Comparison of ENCODE assay signal across 10 mouse cellular contexts in the genomic region with DNA sequence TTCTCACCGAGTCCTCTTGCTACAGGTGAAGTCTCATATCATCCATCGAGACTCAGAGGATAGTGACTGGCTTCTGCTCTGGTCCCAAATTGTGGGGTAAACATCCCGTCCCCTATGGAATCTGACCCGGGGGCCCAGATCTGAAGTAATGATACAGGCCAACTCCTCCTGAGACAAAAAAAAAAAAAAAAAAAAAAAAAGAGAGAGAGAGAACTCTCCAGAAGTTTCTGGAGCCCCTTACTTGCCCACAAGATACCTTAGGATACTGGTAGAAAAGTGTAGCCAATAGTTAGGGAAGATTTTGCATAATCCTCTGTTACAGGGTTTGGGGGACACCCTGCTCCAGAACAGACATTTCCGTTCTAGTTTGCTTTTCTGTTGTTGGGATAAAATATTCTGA. TPM values are rescaled to one million over a fixed set of nuclear protein-coding genes. Genes with fewer than 3 reads are reported as not detected.
DNase-seq lines count a peak whose midpoint lies in the region; ATAC-seq and TF ChIP-seq lines count a peak whose summit lies in the region.
"Had no signal": no experiment of that assay in that cellular context is flagged by ENCODE, and none has a peak within 500 bp of the region (broad histone marks: within the 10 kb centered on the region; RNA-seq: fewer than 3 reads in every experiment).

No protein-coding gene starts in this region.

- no peaks in the 10 kb centered on the region for H3K36me3 ChIP-seq in heart, postnatal 0 days (replicated peaks; ENCODE audit: control insufficient read depth, insufficient read depth, low read length)
- no peaks in the 10 kb centered on the region for H3K36me3 ChIP-seq in hindbrain, embryonic 16.5 days (ENCODE audit: control insufficient read depth, insufficient read depth, low read length)
- no peaks in the 10 kb centered on the region for H3K36me3 ChIP-seq in midbrain, embryonic 12.5 days
- H3K36me3 ChIP-seq: G1E had no signal

- H3K4me2 ChIP-seq in heart, postnatal 0 days (ENCODE audit: low read depth, low read length) = peak overlapping the region; percentile 64
- peak overlapping the region; percentile 87 for H3K4me2 ChIP-seq in hindbrain, embryonic 16.5 days (ENCODE audit: low read length)
- peak overlapping the region; percentile 71; the same call in 1 of the 2 replicates for H3K4me2 ChIP-seq in midbrain, embryonic 12.5 days (replicated peaks)

- peak overlapping the region; percentile 37; the same call in 1 of the 2 replicates for H3K4me3 ChIP-seq in heart, postnatal 0 days (ENCODE audit: low read depth, low read length)
- peak overlapping the region; percentile 47 for H3K4me3 ChIP-seq in brown adipose tissue, adult 24 weeks (ENCODE audit: insufficient read depth, low read depth, low read length)
- no peak overlapping the region for H3K4me3 ChIP-seq in hindbrain, embryonic 16.5 days (ENCODE audit: low read length)
- no peak overlapping the region for H3K4me3 ChIP-seq in midbrain, embryonic 12.5 days

- H3K27ac ChIP-seq in heart, postnatal 0 days (ENCODE audit: low read depth) = no peak overlapping the region
- peak overlapping the region; percentile 11; the same call in 1 of the 2 replicates for H3K27ac ChIP-seq in brown adipose tissue, adult 24 weeks (replicated peaks; ENCODE audit: low read depth, low read length)
- no peak overlapping the region for H3K27ac ChIP-seq in hindbrain, embryonic 16.5 days (ENCODE audit: low read depth, low read length)
- H3K27ac ChIP-seq in midbrain, embryonic 12.5 days (replicated peaks) = no peak overlapping the region

- DNase-seq in heart, postnatal 0 days (ENCODE audit: low spot score) = no peak
- no peak for DNase-seq in heart, postnatal 10 days
- DNase-seq in frontal cortex, adult 2 months (ENCODE audit: extremely low spot score in 1 of 2, low spot score in 1 of 2) = no peak
- DNase-seq in Muller cell, postnatal 12 days (ENCODE audit: inconsistent ontology term) = no peak
- DNase-seq in embryo, embryonic 10.5 days (ENCODE audit: low spot score) = no peak

- WGBS in heart, postnatal 0 days = 38% methylated on average over 5 of the region's 5 CpGs
- 24% methylated on average over 5 of the region's 5 CpGs for WGBS in hindbrain, embryonic 16.5 days
- WGBS in midbrain, embryonic 12.5 days = 23% methylated on average over 5 of the region's 5 CpGs

- no peak for ATAC-seq in heart, postnatal 0 days (ENCODE audit: insufficient read depth, low read depth)
- ATAC-seq in hindbrain, embryonic 16.5 days = no peak
- no peak for ATAC-seq in midbrain, embryonic 12.5 days (ENCODE audit: low FRiP score, low read depth)

- H3K9ac ChIP-seq in heart, postnatal 0 days (replicated peaks; ENCODE audit: low read depth, low read length) = no peak overlapping the region
- H3K9ac ChIP-seq in hindbrain, embryonic 16.5 days (ENCODE audit: low read depth, low read length) = no peak overlapping the region
- H3K9ac ChIP-seq in midbrain, embryonic 12.5 days (replicated peaks) = no peak overlapping the region

- no peaks in the 10 kb centered on the region for H3K27me3 ChIP-seq in heart, postnatal 0 days (ENCODE audit: control insufficient read depth, insufficient read depth, low read length)
- no peaks in the 10 kb centered on the region; the same call in 1 of the 2 replicates for H3K27me3 ChIP-seq in hindbrain, embryonic 16.5 days (replicated peaks; ENCODE audit: control insufficient read depth, insufficient read depth, low read length)
- H3K27me3 ChIP-seq in midbrain, embryonic 12.5 days = peaks cover 58% of the 10 kb centered on the region

- intact Hi-C loops in heart, postnatal 10 days (cut with DNase I) = loop anchor here (10.0 kb wide), 1 partner anchor 332 kb away; a partner anchor contains a TSS

- peaks cover 15% of the 10 kb centered on the region; the same call in 1 of the 2 replicates for H3K4me1 ChIP-seq in heart, postnatal 0 days (ENCODE audit: control insufficient read depth, insufficient read depth)
- H3K4me1 ChIP-seq in brown adipose tissue, adult 24 weeks (ENCODE audit: control insufficient read depth, insufficient read depth, insufficient read length, low read length) = peaks cover 3% of the 10 kb centered on the region; the same call in 1 of the 2 replicates
- peaks cover 15% of the 10 kb centered on the region for H3K4me1 ChIP-seq in hindbrain, embryonic 16.5 days (ENCODE audit: control insufficient read depth, insufficient read depth, low read depth, low read length)
- peaks cover 22% of the 10 kb centered on the region for H3K4me1 ChIP-seq in midbrain, embryonic 12.5 days

- no peak for TF ChIP-seq EP300 in heart, postnatal 0 days (IDR thresholded peaks at IDR 0.05; ENCODE audit: low read depth)

- TF ChIP-seq CTCF in heart, postnatal 0 days (IDR thresholded peaks at IDR 0.05; ENCODE audit: low read depth) = no peak

- no peaks in the 10 kb centered on the region for H3K9me3 ChIP-seq in heart, postnatal 0 days (replicated peaks; ENCODE audit: control insufficient read depth, low read length)
- H3K9me3 ChIP-seq in hindbrain, embryonic 16.5 days (ENCODE audit: control insufficient read depth, low read length) = no peaks in the 10 kb centered on the region
- H3K9me3 ChIP-seq in midbrain, embryonic 12.5 days = no peaks in the 10 kb centered on the region
- H3K9me3 ChIP-seq: G1E had no signal

RNA-seq across cellular contexts. Expression of a gene that starts 8.1 kb away (rescaled TPM):
- not detected in 2 replicates for total RNA-seq in heart, postnatal 0 days (2014; rRNA removed; ENCODE audit: low replicate concordance)
- not detected in 2 replicates for polyA plus RNA-seq in heart, postnatal 0 days (2015; fragmentation: Nextera tagmentation; extraction: Ambion mirVana)
- not detected for total RNA-seq in heart, postnatal 10 days (2021)
- polyA plus RNA-seq in brown adipose tissue, adult 24 weeks (2012; ENCODE audit: insufficient read depth, insufficient read length, missing spikeins) = not detected in 2 replicates
- polyA plus RNA-seq in hindbrain, embryonic 16.5 days (2015; fragmentation: Nextera tagmentation; extraction: Ambion mirVana) = not detected in 2 replicates
- polyA plus RNA-seq in midbrain, embryonic 12.5 days (2016; fragmentation: Nextera tagmentation; extraction: Ambion mirVana) = not detected in 2 replicates
- not detected in 2 replicates for polyA plus RNA-seq in frontal cortex, adult 2 months (2012; rRNA removed)
- total RNA-seq: G1E had no signal
- polyA plus RNA-seq: brain, embryonic 14.5 days; G1E had no signal

RNA-seq across cellular contexts. Expression of a gene that starts 24.6 kb away (rescaled TPM):
- total RNA-seq in heart, postnatal 0 days (2014; rRNA removed; ENCODE audit: low replicate concordance) = 12.4 and 17.4 TPM in 2 replicates
- polyA plus RNA-seq in heart, postnatal 0 days (2015; fragmentation: Nextera tagmentation; extraction: Ambion mirVana) = 9.3 and 10.5 TPM in 2 replicates
- 10 to 100 TPM; 17.5 to 18.8 TPM for total RNA-seq in heart, postnatal 10 days (2021)
- polyA plus RNA-seq in brown adipose tissue, adult 24 weeks (2012; ENCODE audit: insufficient read depth, insufficient read length, missing spikeins) = 4.3 and 9.1 TPM in 2 replicates
- 17.5 and 18.7 TPM in 2 replicates for polyA plus RNA-seq in hindbrain, embryonic 16.5 days (2015; fragmentation: Nextera tagmentation; extraction: Ambion mirVana)
- 8.4 and 9.3 TPM in 2 replicates for polyA plus RNA-seq in midbrain, embryonic 12.5 days (2016; fragmentation: Nextera tagmentation; extraction: Ambion mirVana)
- 25.0 and 26.1 TPM in 2 replicates for polyA plus RNA-seq in frontal cortex, adult 2 months (2012; rRNA removed)

RNA-seq across cellular contexts. Expression of a gene that starts 54.0 kb away (rescaled TPM):
- 3.8 and 19.2 TPM in 2 replicates for total RNA-seq in heart, postnatal 0 days (2014; rRNA removed; ENCODE audit: low replicate concordance)
- polyA plus RNA-seq in heart, postnatal 0 days (2015; fragmentation: Nextera tagmentation; extraction: Ambion mirVana) = 4.6 and 5.0 TPM in 2 replicates
- 1 to 10 TPM; 7.5 to 7.6 TPM for total RNA-seq in heart, postnatal 10 days (2021)
- polyA plus RNA-seq in brown adipose tissue, adult 24 weeks (2012; ENCODE audit: insufficient read depth, insufficient read length, missing spikeins) = 10.9 and 19.2 TPM in 2 replicates
- 1.1 TPM in 2 replicates for polyA plus RNA-seq in hindbrain, embryonic 16.5 days (2015; fragmentation: Nextera tagmentation; extraction: Ambion mirVana)
- polyA plus RNA-seq in midbrain, embryonic 12.5 days (2016; fragmentation: Nextera tagmentation; extraction: Ambion mirVana) = 0.46 and 0.85 TPM in 2 replicates
- 2.5 and 3.3 TPM in 2 replicates for polyA plus RNA-seq in frontal cortex, adult 2 months (2012; rRNA removed)

Comparison
In these comparisons a context has a peak if more than half of its experiments do, and no peak if none do; other contexts are left out.
1. H3K4me3 ChIP-seq: peak in heart, postnatal 0 days (single experiment) and brown adipose tissue, adult 24 weeks (single experiment); none in hindbrain, embryonic 16.5 days (single experiment) and midbrain, embryonic 12.5 days (single experiment).
2. Peak in every context shown above with its lines, with median percentiles within 50 percentile points of each other: H3K4me2 ChIP-seq.